Mouse (Mus musculus) common myeloid progenitor, adult 5-6 weeks (primary cell): Measurements from ENCODE around the gene Dlg2. TPM values are rescaled to one million over a fixed set of nuclear protein-coding genes. Genes with fewer than 3 reads are reported as not detected.
A peak's percentile ranks its signal among the peaks of the same experiment; 100 is the strongest.

Experiments
- ATAC-seq: replicated peaks from 2 replicates; pipeline ENCODE4 v1.8.0; 2016; ENCODE audit warnings: low read depth, mild to moderate bottlenecking, moderate TSS enrichment, inconsistent platforms; ENCODE audit not compliant: poor library complexity, severe bottlenecking
- total RNA-seq: library from RNA; stranded (forward); fragments of 200-1000, 187-1606 nt; gene quantifications from 2 replicates; pipeline ENCODE4 v1.2.3, GENCODE M21; 2017

Gene Dlg2
- total RNA-seq, 1 experiment from 2014 or later: 1.6 TPM

DNA sequence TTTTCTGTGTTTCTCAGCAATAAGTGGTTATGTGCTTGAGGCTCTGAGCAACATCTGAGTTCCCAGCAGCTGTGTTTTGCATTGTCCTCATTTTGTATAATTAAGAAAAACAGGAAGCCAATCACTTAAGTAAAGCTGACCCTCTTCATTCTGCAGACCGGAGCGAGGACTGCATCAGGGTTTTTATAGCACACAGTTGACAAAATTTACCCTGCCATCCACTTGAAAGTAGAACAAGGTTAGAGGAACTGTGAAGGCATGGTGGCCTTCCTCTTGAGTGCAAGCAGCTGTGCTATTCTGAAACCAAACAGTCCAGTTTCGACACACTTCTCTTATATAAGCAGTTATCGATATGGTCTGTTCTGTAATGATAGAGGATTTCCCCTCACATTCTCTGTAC lies 947.3 kb downstream of the Dlg2 start:
- ATAC-seq: no peak

DNA sequence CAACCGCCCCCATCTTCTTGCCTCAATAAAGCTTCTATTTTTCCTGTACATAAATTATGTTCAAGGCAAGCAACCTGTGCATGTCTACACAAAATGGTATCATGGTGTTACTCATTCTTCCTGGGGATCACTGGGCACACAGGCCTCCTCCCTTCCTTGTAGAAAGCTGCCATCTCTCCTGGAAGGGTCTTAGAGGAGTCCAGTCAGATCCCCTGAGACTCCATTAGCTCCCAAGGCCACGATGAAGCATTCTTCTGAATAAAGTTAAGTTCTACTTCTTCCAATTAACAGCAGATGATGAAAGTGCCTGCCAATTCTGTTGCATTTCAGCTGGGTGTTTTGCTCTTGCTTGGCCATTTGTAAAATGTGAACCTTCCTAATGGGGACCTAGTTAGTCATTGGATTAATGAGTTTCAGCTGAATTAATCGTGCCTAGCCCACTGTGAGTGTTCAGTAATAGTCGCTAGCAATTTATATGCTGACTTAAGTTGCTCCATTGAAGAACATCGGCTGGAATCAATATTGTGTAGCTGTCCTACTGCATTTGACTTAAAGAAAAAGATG lies 953.3 kb downstream of the Dlg2 start:
- ATAC-seq: no peak

DNA sequence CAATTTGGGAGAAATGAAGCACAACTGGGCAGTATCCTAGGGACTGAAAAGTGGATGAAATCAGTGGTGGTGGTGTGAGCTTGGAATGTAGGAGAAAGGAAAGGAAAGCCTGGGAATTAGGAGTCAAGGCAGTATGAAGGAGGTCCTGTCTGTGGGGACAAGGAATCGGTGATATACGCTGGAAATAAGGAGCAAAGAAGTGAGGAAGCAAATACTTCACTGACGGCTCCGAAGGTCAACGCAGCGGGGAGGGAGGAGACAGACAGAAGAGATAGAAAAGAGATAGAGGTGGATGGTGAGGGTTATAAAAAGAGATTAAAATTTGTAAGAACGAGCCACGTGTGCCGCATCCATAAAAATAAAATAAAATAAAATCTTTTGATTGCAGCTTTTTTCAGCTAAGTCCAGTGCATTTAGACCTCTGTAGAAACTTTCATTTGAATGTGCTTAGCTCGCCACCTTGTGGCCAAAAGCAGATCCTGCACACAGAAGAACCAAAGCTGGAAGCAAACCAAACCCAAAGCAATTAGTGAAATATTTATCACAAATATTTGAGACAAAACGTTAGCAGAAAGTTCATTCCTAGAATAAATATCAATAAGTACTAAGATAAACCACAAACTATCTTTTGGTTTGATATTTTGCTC lies 955.2 kb downstream of the Dlg2 start:
- peak; percentile 84 for ATAC-seq

DNA sequence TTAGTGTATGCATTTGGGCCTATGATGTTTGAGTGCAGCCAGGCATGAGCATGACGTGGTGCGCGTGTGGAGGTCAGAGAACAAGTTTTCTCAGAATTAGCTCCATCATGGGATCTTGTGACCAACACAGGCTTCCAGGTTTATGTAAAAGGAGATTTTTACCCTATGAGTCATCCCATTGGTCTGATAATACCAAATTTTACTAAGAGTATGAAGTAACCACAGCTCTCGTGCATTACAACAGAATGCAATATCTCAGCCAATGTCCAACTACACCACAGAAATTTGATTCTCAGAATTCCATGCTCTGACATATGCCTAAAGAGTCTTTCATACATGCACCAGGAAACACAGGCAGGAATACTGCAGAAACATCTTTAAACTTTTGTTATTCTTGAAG lies 956.1 kb downstream of the Dlg2 start:
- ATAC-seq: no peak

DNA sequence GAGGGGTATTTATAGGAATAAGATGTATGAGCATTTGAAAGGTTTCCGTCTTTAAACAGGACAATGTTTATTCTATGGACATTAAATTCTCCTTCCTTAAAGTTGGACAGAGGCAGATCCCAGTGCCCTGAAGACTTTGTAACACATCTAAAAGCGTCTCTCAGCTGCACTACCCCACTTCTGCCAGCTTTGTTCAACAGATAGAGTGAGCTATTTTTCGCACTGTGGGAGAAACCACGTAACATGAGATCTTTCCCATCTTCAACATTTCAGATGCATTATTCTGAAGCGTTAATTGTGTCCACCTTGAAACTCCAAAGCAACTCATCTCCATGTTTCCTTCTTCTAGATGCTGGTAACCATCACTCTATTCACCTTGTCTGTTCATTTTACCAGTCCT lies 958.3 kb downstream of the Dlg2 start:
- ATAC-seq: no peak

DNA sequence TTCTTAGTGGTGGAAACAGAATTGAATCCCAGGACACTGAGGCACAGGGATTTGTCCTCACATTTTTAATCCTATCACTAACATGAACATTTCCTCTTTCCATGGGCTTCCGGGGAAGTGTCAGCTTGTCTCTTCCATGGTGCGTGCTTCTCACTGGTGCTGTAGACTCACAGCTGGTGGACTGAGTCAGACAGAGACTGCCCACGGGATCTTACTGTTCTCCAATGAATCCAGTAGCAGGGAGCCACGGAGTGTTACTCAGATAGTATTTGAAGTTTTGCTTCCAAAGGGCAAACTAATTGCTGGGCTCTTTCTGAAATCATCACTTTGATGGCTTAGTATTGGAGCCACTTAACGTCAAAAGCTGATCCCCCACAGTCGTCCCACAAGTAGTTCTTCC lies 963.9 kb downstream of the Dlg2 start:
- no peak for ATAC-seq

DNA sequence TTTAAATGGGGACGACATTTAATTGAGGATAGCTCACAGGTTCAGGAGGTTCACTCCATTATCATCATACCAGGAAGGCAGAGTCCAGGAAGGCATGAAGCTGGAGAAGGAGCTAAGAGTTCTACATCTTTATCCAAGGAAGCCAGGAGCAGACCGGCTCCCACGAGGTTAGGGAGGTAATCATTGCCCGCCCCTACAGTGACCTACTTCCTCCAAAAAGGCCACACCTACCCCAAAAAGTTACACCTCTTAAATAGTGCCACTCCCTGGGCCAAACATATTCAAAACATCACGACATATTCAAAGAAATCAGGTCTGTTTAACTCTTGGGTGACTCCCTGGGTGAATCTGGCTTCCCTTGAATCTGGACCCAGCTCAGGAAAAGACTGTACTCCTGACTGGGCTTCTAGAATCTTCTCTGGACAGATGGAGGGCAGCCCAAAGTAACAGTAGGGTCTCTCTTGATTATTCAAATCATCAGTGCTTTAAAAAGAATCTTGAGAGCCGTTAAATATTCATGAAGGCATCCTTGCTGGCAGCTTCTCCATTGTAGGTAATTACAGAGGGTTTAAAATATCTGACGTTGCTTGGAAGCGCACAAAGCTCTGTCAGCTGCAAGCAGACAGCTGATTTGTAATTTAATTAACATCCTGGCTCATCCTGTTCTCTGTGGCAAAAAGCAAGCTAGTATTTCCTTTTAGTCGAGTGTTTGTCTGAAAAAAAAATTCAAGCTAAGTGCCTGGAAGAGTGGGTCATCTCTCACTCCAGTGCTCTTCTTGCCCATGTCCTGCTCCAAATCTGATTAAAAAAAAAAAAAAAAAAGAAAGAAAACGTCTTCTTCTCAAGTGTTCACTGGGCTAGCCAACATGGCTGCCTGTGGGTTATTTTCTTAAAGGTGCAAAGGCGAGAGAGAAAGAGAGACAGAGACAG lies 966.2 kb downstream of the Dlg2 start:
- no peak for ATAC-seq

DNA sequence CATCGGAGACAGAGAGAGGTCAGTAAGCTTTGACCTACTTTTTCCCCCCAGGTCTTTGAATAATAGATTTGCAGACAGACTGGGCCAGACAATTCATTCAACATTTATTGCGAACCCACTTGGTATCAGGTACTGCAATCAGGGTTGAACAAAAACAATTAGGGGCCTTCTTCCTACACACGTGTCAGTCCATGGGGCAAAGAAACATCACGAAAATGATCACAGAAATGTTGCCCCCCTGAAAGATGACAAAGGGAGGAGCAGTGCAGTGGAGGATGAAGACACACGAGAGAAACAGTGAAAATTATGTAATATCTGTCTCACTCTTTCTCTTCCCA lies 966.9 kb downstream of the Dlg2 start:
- no peak for ATAC-seq

DNA sequence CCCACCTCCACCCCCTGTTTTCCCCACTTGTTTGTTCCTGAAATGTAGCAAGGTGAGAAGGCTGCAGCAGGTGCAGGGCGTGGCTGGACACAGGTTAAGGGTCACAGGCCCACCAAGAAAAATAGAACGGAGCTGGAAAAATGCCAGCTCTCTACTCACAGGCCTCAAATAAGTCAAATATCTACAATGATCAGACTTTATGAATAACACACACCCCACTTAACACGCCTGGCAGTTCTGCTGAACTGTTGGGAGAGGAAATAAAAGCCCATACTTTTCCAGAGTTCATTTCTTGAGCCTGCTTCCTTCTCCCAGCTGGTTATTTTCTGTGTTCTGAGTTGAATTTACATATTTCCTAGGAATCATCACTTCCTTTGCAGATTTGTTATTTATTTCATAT lies 967.4 kb downstream of the Dlg2 start:
- ATAC-seq: no peak

DNA sequence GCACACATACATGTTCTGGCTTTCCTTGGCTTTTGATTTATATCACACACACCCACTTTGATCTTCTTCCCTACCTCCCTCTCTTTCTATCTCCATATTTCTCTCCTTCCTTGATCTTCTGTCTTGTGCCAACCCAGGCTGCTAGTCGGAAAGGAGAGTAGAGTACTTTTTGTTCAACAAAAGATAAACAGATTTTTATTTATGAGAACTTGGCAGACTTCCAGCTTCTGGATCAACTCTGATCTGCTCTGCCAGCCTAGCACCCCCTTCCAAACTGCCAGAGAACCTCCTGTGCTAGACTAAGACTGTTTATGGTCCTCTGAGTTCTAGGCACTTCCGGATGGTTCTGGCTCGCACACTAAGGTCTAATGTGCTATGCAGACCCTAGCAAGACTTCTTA lies 968.3 kb downstream of the Dlg2 start:
- no peak for ATAC-seq

DNA sequence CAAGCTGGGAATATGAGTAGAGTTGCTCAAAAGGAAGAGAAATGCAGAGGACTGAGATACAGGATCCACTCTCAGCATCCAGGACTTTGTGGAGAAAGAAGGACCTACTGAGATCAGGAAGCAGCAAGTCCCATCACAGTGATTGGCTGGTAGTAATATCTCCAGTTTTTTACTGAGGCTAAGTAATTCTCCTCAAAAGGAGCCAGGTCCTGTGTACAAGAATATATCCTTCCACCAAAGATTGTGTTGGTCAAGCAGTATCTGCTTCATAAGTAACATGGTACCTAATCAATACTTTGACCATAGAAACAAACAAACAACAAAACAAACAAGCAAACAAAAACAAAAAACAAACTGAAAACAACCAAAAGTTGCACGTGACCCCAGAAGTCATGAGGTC lies 980.3 kb downstream of the Dlg2 start:
- no peak for ATAC-seq

DNA sequence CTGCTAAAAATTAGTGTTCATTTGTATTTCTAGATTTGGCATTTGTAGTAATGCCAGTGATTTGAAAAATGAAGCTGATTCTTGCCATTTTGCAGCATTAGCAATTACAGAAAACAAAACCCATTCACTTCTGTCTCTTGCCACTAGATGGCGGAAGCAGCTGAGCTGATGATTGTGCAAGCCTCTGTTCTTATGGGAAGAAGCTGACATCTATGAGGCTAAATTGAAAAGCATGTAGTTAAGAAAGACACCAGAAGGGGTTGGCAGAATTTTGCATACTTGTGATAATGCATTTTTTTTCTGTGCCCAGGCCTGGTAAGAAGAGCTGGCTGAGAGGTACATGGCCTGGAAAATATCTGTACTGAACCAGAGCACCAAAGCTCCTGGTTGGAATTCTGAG lies 980.7 kb downstream of the Dlg2 start:
- ATAC-seq: peak; percentile 100

DNA sequence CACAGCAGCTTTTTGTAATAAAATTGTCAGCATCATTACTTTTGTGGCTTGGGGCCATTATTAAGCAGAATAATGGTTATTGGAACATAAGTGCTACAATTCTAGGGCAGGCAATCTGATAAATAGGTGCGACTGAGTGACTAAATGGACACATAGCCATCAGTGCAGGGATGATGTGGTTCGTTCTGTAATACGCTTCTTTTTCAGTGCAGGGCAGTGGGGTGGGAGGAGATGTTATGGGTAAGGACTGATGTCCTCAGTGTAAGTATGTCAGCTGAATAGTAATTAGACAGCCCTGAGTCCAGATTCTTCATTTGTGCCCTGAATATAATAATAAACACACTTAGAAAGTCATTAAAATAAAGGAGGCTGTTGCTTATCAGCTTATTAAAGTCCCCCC lies 984.9 kb downstream of the Dlg2 start:
- no peak for ATAC-seq

DNA sequence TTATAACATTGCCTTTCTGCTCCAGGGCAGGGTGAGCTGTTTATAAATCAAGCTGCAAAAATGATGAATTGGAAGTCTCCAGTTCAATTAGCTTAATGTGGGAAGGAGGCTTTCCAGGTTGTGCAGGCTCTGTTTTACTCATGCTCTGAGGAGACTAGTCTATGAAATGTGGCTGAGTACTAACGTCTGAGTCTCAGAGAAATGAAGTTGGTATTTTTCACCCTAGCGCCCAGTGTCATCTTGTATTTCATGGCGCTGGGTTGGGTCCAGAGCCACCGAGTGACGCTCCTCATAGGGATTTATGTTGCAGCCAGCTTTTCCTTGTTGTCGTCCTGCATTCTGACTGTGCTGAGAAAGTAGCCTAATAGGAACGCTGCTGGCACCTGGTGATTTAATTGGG lies 986.8 kb downstream of the Dlg2 start:
- ATAC-seq: no peak

DNA sequence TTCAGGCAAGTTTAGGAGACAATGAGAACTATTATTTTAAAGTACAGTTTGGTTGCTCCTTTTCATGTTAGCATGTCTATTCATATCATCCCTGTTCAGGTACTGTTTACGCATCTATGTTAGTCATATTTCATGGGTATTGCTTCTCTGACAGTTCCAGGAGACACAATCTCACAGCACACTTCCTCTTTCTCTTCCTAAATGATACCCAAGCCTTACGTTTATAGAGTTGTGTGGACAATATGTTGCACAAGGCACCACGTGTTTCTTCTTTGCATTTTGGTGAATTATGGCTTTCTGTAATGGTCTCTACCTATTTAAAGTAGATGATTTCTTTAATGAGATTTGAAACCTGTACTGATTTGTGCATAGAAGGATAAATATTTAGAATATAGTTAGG lies 990.6 kb downstream of the Dlg2 start:
- peak; percentile 58 for ATAC-seq

DNA sequence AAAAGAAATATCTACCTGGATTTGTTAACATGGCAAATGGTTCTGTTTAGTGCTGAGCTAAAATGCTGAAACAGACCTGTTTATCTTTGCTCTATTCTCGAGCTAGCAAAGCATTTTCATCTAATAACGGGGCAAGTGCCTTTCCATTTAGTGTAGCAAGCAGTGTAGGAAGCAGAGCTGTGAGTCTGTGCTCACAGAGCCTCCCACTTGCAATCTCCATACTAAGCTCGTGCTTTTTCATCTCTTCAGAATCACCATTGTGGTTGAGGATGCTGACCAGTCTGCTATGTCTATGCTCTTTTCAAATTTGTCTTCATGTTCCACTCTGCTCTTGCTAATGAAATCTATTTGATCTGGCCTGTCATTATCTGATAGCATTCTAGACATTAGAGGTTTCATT lies 1002.7 kb downstream of the Dlg2 start:
- ATAC-seq: no peak

DNA sequence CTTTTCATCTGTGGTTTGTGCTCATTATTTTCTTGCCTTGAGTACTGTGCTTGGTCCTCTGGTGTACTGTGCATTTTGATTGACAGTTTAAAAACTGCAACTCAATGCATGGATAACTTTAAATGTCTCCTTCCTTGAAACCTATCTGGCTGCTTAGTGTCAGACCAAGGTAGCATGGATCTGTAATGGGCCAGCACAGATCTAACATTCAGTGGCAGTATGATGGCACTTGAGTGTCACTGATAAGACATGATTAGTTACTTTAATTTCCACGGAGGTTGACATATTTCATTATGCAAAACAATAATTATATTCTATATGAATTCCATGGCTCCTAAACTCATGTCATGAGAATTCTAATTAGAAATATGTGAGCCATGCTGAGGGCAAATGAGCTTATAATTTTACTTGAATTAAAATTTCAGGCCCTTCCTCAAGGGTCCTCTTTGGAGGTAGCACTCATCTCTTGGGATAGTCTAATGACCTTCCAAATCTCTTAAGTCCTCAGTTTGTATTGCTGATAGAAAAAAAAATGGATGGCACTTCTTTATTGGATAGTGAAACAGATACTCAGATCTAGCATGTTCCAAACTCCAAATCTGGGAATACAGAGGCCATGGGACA lies 1005.2 kb downstream of the Dlg2 start:
- no peak for ATAC-seq

DNA sequence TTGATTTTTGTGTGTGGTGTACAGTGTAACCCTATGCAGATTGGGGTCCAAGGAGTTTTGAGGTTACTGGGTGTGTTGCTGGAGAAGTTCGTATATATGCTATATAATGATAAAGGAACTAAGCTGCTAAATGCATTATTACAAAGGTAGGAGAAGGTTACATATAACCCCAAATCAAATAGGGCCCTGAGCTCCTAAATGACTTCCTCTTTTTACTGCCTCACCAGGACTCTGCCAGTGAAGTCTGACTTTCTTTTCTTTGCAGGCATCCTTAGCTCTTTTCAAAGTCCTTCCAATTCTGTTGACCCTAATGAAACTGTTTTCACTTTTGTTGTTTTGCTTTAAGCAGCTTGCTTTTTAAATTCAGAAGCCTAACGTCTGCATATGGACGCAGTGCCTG lies 1016.8 kb downstream of the Dlg2 start:
- peak; percentile 66 for ATAC-seq

DNA sequence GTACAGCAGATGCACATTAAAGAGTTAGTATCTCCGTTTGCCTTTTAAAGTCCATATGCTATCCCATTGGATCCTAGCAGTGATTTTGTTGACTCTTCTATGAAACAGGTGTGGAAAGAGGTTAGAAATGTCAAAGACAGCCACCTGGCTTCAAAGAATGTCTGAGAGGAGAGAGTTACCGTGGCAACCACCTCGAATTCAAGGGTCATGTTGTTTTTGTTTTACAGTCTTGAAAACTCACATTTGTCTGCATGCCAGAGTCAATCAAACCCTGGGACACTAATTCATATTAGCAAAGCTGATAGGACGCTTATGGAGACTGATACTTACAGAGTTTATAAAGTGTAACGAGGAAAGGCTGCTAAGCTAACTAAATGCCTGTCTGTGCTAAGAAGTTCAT lies 1019.1 kb downstream of the Dlg2 start:
- no peak for ATAC-seq

DNA sequence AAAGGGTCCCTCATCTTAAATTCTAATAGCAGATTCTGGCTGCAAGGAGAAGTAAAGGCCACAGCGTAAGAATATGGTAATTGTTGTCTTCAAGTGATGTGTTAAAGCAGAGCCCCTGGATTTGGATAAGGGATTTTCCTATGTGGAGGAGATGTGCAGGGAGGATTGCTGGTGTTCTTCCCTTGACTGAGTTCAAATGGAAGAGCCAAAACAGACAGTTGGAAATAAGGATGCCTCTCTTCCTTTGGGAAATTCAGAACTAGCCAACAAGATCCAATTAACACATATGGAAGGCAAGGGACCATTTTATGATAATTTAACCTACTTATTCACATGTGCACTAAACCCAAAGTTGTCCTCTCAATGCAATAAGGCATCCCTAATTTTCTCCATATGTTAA lies 1034.6 kb downstream of the Dlg2 start:
- ATAC-seq: no peak

DNA sequence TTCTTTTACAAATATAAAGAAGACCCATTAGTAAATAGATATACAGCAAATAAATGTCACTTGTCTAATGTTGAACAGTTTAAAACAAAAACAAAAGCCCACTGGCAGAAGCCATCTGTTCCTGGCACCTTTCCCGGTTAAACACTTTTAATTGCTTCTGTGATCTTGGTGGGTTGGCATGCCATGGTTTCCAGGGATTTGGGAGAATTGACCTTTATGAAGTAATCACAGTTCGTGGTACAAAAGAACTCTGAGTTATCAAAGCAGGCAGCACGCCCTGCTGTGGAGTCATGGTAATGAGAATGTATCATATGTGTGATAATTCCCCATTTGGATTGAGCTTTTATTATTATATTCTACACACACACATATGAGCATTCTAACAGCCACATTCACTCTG lies 1038.0 kb downstream of the Dlg2 start:
- no peak for ATAC-seq
